In genomic region chr16:42190114-42191045, GRCm38 (mm10) we compare ENCODE assay signal across 8 mouse cellular contexts.
A peak's percentile ranks its signal among the peaks of the same experiment; 100 is the strongest.
DNase-seq lines count a peak whose midpoint lies in the region; ATAC-seq and TF ChIP-seq lines count a peak whose summit lies in the region.

No protein-coding gene starts in this region.

- peak; percentile 9 for DNase-seq in c-Kit-positive CD71-positive TER-119-positive erythroid progenitor cells, embryonic 14.5 days (ENCODE audit: low spot score)
- peak; percentile 93 for DNase-seq in heart, postnatal 0 days (ENCODE audit: low spot score)
- peak; percentile 85 to 91 for DNase-seq in kidney, postnatal 36 days
- peak; percentile 85 for DNase-seq in telencephalon, adult 2 months (ENCODE audit: low read depth, low spot score)

- H3K4me1 ChIP-seq in forebrain, embryonic 12.5 days = peaks cover 11% of the 10 kb centered on the region
- no peaks in the 10 kb centered on the region; the same call in 1 of the 2 replicates for H3K4me1 ChIP-seq in heart, postnatal 0 days (ENCODE audit: control insufficient read depth, insufficient read depth)
- H3K4me1 ChIP-seq in liver, embryonic 15.5 days (replicated peaks) = peaks cover 6% of the 10 kb centered on the region
- peaks cover 24% of the 10 kb centered on the region for H3K4me1 ChIP-seq in neural tube, embryonic 13.5 days (replicated peaks)

- whole genome bisulfite sequencing in forebrain, embryonic 12.5 days = 2% methylated on average over 44 of the region's 44 CpGs
- WGBS in heart, postnatal 0 days = under 1% methylated on average over 44 of the region's 44 CpGs
- WGBS in liver, embryonic 15.5 days (ENCODE audit: insufficient replicate concordance) = 2% methylated on average over 44 of the region's 44 CpGs
- WGBS in neural tube, embryonic 13.5 days = 1% methylated on average over 43 of the region's 44 CpGs

- no peaks in the 10 kb centered on the region for H3K36me3 ChIP-seq in forebrain, embryonic 12.5 days (replicated peaks)
- H3K36me3 ChIP-seq in heart, postnatal 0 days (replicated peaks; ENCODE audit: control insufficient read depth, insufficient read depth, low read length) = no peaks in the 10 kb centered on the region
- no peaks in the 10 kb centered on the region for H3K36me3 ChIP-seq in liver, embryonic 15.5 days (replicated peaks)
- H3K36me3 ChIP-seq in neural tube, embryonic 13.5 days = no peaks in the 10 kb centered on the region

- H3K9ac ChIP-seq in forebrain, embryonic 12.5 days = peak overlapping the region; percentile 77
- peak overlapping the region; percentile 66 for H3K9ac ChIP-seq in heart, postnatal 0 days (replicated peaks; ENCODE audit: low read depth, low read length)
- no peak overlapping the region for H3K9ac ChIP-seq in liver, embryonic 15.5 days
- peak overlapping the region; percentile 84 for H3K9ac ChIP-seq in neural tube, embryonic 13.5 days

- 0 out of 2 replicates have a peak, but pooled peaks cover 3% of the 10 kb centered on the region for H3K27me3 ChIP-seq in forebrain, embryonic 12.5 days
- no peaks in the 10 kb centered on the region for H3K27me3 ChIP-seq in heart, postnatal 0 days (ENCODE audit: control insufficient read depth, insufficient read depth, low read length)
- H3K27me3 ChIP-seq in liver, embryonic 15.5 days = 0 out of 2 replicates have a peak, but pooled peaks cover 3% of the 10 kb centered on the region
- H3K27me3 ChIP-seq in neural tube, embryonic 13.5 days = no peaks in the 10 kb centered on the region

- H3K27ac ChIP-seq in forebrain, embryonic 12.5 days = peak overlapping the region; percentile 95
- peak overlapping the region; percentile 90 for H3K27ac ChIP-seq in heart, postnatal 0 days (ENCODE audit: low read depth)
- H3K27ac ChIP-seq in liver, embryonic 15.5 days (replicated peaks) = no peak overlapping the region
- peak overlapping the region; percentile 99 for H3K27ac ChIP-seq in neural tube, embryonic 13.5 days (replicated peaks)

- H3K4me2 ChIP-seq in forebrain, embryonic 12.5 days = peak overlapping the region; percentile 75
- H3K4me2 ChIP-seq in heart, postnatal 0 days (ENCODE audit: low read depth, low read length) = peak overlapping the region; percentile 96
- peak overlapping the region; percentile 66 for H3K4me2 ChIP-seq in liver, embryonic 15.5 days
- H3K4me2 ChIP-seq in neural tube, embryonic 13.5 days = peak overlapping the region; percentile 78

- TF ChIP-seq CTCF in heart, postnatal 0 days (IDR thresholded peaks at IDR 0.05; ENCODE audit: low read depth) = peak; percentile 80

- peak; percentile 95 for ATAC-seq in CD4-positive, CD25-positive, alpha-beta regulatory T cell, adult 4 months
- ATAC-seq in forebrain, embryonic 12.5 days (ENCODE audit: low FRiP score) = peak; percentile 95
- peak; percentile 98 for ATAC-seq in heart, postnatal 0 days (ENCODE audit: insufficient read depth, low read depth)
- ATAC-seq in liver, embryonic 15.5 days (ENCODE audit: insufficient read depth) = peak; percentile 64
- peak; percentile 95 for ATAC-seq in neural tube, embryonic 13.5 days (ENCODE audit: low read depth)

- TF ChIP-seq EP300 in heart, postnatal 0 days (IDR thresholded peaks at IDR 0.05; ENCODE audit: low read depth) = no peak; the same call in 1 of the 2 replicates

- H3K9me3 ChIP-seq in forebrain, embryonic 12.5 days = no peaks in the 10 kb centered on the region
- H3K9me3 ChIP-seq in heart, postnatal 0 days (replicated peaks; ENCODE audit: control insufficient read depth, low read length) = no peaks in the 10 kb centered on the region
- H3K9me3 ChIP-seq in liver, embryonic 15.5 days (replicated peaks) = no peaks in the 10 kb centered on the region
- H3K9me3 ChIP-seq in neural tube, embryonic 13.5 days = no peaks in the 10 kb centered on the region

- H3K4me3 ChIP-seq in forebrain, embryonic 12.5 days (replicated peaks) = peak overlapping the region; percentile 52
- H3K4me3 ChIP-seq in heart, postnatal 0 days (ENCODE audit: low read depth, low read length) = peak overlapping the region; percentile 58
- peak overlapping the region; percentile 46 for H3K4me3 ChIP-seq in liver, embryonic 15.5 days (replicated peaks)
- H3K4me3 ChIP-seq in neural tube, embryonic 13.5 days = peak overlapping the region; percentile 52

Comparison
In these comparisons a context has a peak if more than half of its experiments do, and no peak if none do; other contexts are left out.
1. DNase-seq: peak in every context shown above with its lines; median percentile 93 in heart, postnatal 0 days; 88 in kidney, postnatal 36 days; 85 in telencephalon, adult 2 months; 9 in c-Kit-positive CD71-positive TER-119-positive erythroid progenitor cells, embryonic 14.5 days.